Mouse (Mus musculus) myocyte (in vitro differentiated cells): ENCODE measurements around the gene March11. TPM values are rescaled to one million over a fixed set of nuclear protein-coding genes. Genes with fewer than 3 reads are reported as not detected.

Experiments used
- H3K27me3 ChIP-seq: one replicate; pipeline ENCODE4 v1.6.1; 2011; ENCODE audit not compliant: control insufficient read depth, insufficient read depth, insufficient read length
- H3K36me3 ChIP-seq: one replicate; pipeline ENCODE4 v1.6.1; 2011; ENCODE audit not compliant: control insufficient read depth, insufficient read depth
- H3K4me2 ChIP-seq: one replicate; pipeline ENCODE4 v1.6.1; 2011; ENCODE audit warnings: low read depth, control low read depth
- H3K4me3 ChIP-seq: one replicate; pipeline ENCODE4 v1.5.1; 2011; ENCODE audit warnings: mild to moderate bottlenecking, control low read depth, moderate library complexity
- H3K79me2 ChIP-seq: one replicate; pipeline ENCODE4 v1.6.1; 2011; ENCODE audit not compliant: control insufficient read depth, insufficient read depth
- H3ac ChIP-seq: one replicate; pipeline ENCODE4 v1.6.1; 2011; ENCODE audit not compliant: control insufficient read depth, insufficient read length
- CEBPB ChIP-seq: IDR thresholded peaks from 2 replicates; pipeline ENCODE4 v1.6.1; 2011; ENCODE audit warnings: mild to moderate bottlenecking, moderate library complexity; ENCODE audit not compliant: poor library complexity, insufficient read depth, severe bottlenecking
- E2F4 ChIP-seq: IDR thresholded peaks from one replicate; pipeline ENCODE4 v1.6.1; 2011; ENCODE audit warnings: mild to moderate bottlenecking, control low read depth, moderate library complexity; ENCODE audit not compliant: insufficient read depth
- MAX ChIP-seq: IDR thresholded peaks from one replicate; pipeline ENCODE4 v1.6.1; 2011; ENCODE audit warnings: low read depth, mild to moderate bottlenecking, control low read depth
- MYOD1 ChIP-seq, 3 experiments: IDR thresholded peaks; one replicate each; pipeline ENCODE4 v1.6.1; 2011; ENCODE audit warnings: control low read depth in 2 of 3, low read depth in 2 of 3, mild to moderate bottlenecking in 2 of 3, moderate library complexity in 1 of 3; ENCODE audit not compliant: insufficient read length in 2 of 3, control insufficient read depth in 1 of 3
- MYOG ChIP-seq, 3 experiments: IDR thresholded peaks; one replicate each; pipeline ENCODE4 v1.6.1; 2011; ENCODE audit warnings: control low read depth in 2 of 3, low read depth in 2 of 3, mild to moderate bottlenecking in 2 of 3; ENCODE audit not compliant: insufficient read length in 2 of 3, control insufficient read depth in 1 of 3, insufficient read depth in 1 of 3
- POLR2A ChIP-seq: IDR thresholded peaks from one replicate; pipeline ENCODE4 v1.6.1; 2011; ENCODE audit warnings: low read depth, mild to moderate bottlenecking, control low read depth, moderate library complexity; ENCODE audit not compliant: insufficient read length
- POLR2AphosphoS2 ChIP-seq: IDR thresholded peaks from one replicate; pipeline ENCODE4 v1.6.1; 2011; ENCODE audit warnings: low read depth, control low read depth; ENCODE audit not compliant: insufficient read length
- REST ChIP-seq: IDR thresholded peaks from one replicate; pipeline ENCODE4 v1.6.1; 2011; ENCODE audit warnings: mild to moderate bottlenecking, control low read depth, moderate library complexity; ENCODE audit not compliant: insufficient read depth, insufficient read length
- SRF ChIP-seq: IDR thresholded peaks from one replicate; pipeline ENCODE4 v1.6.1; 2011; ENCODE audit warnings: low read depth; ENCODE audit not compliant: control insufficient read depth, insufficient read length
- TCF12 ChIP-seq: IDR thresholded peaks from one replicate; pipeline ENCODE4 v1.6.1; 2011; ENCODE audit warnings: mild to moderate bottlenecking, control low read depth; ENCODE audit not compliant: poor library complexity, insufficient read depth, severe bottlenecking
- TCF3 ChIP-seq: IDR thresholded peaks from one replicate; pipeline ENCODE4 v1.6.1; 2011; ENCODE audit warnings: low read depth, control low read depth; ENCODE audit not compliant: insufficient read length
- USF1 ChIP-seq: IDR thresholded peaks from one replicate; pipeline ENCODE4 v1.6.1; 2011; ENCODE audit warnings: low read depth, mild to moderate bottlenecking, control low read depth, moderate library complexity
- polyA plus RNA-seq: library from polyadenylated mRNA; unstranded; fragments of >200 nt; fragmentation: generic; extraction: Trizol; gene quantifications from one replicate; pipeline ENCODE4 v1.2.1, GENCODE M21; 2012; ENCODE audit warnings: missing spikeins

The March11 gene
- polyA plus RNA-seq, 1 experiment = 73.8 TPM

DNA sequence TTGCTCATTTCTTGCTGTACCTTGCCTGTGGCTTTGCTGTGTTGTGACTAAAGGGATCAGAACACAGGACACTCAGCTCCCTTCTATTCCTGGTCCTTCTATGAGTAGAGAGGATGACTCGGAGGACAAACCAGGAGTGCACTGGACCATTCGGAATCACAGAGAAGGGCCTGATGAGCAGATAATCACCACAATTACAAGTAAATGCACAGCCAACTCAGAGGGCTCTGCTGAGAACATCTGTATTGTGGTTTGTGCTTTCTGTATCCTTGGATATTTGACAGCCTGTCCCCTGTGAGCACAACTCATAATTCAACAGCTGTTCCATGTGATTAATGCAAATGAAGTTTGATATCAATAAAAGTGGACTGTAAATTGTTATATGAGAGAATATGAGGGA is 11.0 kb downstream of the March11 start:
- TF ChIP-seq POLR2AphosphoS2 = no peak
- TF ChIP-seq MAX = no peak
- no peak for TF ChIP-seq SRF
- no peak for TF ChIP-seq USF1
- no peak for TF ChIP-seq E2F4
- TF ChIP-seq MYOD1 (IDR thresholded peaks at IDR 0.05; ENCODE audit: control insufficient read depth in 1 of 3, insufficient read length in 2 of 3, low read depth in 2 of 3) = no peak
- H3K79me2 ChIP-seq = no peaks in the 10 kb centered on the region
- H3K4me3 ChIP-seq = no peak overlapping the region
- H3K27me3 ChIP-seq = no peaks in the 10 kb centered on the region
- H3K36me3 ChIP-seq = peaks cover 21% of the 10 kb centered on the region
- no peak overlapping the region for H3ac ChIP-seq
- H3K4me2 ChIP-seq = peak overlapping the region; percentile 33

DNA sequence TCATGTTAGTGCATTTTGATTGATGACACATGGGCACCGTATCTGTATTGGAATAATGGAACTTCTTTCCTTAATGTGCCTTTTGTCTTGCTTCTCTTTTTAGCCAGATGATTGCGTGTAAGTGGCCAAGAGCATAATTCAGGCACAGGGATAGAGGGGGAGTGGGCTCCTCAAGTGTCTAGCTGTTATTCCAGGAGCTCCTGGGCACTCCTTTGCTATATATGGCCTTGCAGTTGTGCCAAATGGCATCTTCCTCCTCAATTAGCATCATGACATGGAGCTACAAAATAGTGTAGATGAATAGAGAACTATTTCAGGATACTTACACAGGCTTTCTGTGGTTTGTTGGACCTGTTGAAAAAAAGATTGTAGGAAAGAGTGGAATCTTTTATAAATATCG is 11.6 kb downstream of the March11 start:
- TF ChIP-seq TCF12 (peak; percentile 17), MYOG (IDR thresholded peaks at IDR 0.05; ENCODE audit: control insufficient read depth in 1 of 3, insufficient read depth in 1 of 3, insufficient read length in 2 of 3, low read depth in 2 of 3) (peak in 1 of 3 experiments; percentile 14), SRF (peak; percentile 95), MYOD1 (IDR thresholded peaks at IDR 0.05; ENCODE audit: control insufficient read depth in 1 of 3, insufficient read length in 2 of 3, low read depth in 2 of 3) (peak in 1 of 3 experiments; percentile 34), USF1 (no peak), E2F4 (no peak)
- Histone ChIP-seq H3K4me2 (peak overlapping the region; percentile 33), H3K36me3 (peaks cover 16% of the 10 kb centered on the region), H3K4me3 (no peak overlapping the region), H3K79me2 (no peaks in the 10 kb centered on the region), H3ac (no peak overlapping the region), H3K27me3 (no peaks in the 10 kb centered on the region)

DNA sequence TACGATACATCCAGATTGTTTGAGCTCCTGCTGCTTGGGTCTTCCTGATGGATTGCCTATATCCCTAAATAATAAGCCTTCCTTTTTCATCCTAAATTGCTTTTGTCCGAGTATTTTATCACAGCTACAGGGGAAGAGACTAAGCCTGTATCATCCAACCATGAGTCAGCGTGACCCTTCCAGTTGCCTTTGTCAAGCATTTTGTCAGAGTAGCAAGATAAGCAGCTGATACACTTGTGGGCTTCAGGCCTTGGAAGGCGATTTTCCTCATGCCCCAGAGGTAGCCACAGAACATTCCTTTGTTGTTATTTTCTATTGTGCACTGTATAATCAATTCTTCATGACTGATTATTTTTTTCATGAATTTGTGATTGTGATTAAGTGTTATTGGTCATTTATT is 14.0 kb downstream of the March11 start:
- Histone ChIP-seq H3K4me2 (no peak overlapping the region), H3K79me2 (no peaks in the 10 kb centered on the region), H3K36me3 (peaks cover 6% of the 10 kb centered on the region), H3K4me3 (no peak overlapping the region), H3K27me3 (no peaks in the 10 kb centered on the region), H3ac (no peak overlapping the region)
- no peak for TF ChIP-seq E2F4
- peak; percentile 6 for TF ChIP-seq TCF12
- peak in 2 of 3 experiments; percentile 52 to 53 for TF ChIP-seq MYOG (IDR thresholded peaks at IDR 0.05; ENCODE audit: control insufficient read depth in 1 of 3, insufficient read depth in 1 of 3, insufficient read length in 2 of 3, low read depth in 2 of 3)
- peak; percentile 2 to 83 (median 71) for TF ChIP-seq MYOD1 (IDR thresholded peaks at IDR 0.05; ENCODE audit: control insufficient read depth in 1 of 3, insufficient read length in 2 of 3, low read depth in 2 of 3)
- TF ChIP-seq POLR2AphosphoS2 = no peak
- TF ChIP-seq MAX = no peak

DNA sequence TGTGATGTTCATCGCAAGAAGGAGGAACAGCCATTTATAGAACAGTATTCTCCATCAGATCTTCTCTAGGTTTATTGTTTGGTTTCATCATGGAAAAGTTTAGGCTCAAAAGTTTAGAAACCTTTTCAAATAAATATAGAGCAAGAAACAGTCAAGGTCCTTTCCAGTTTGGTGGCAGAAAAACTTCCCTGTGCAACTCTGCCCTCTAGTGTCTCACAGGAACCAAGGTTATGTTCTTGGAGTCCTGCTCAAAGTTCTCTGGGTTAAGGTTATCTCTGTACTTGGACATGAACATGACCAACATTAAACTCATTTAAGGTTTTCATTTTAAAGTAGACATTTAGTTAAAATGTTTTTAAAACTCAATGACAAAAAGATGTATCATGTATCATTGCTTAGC is 18.3 kb downstream of the March11 start:
- TF ChIP-seq REST (no peak), USF1 (no peak), E2F4 (no peak), CEBPB (no peak), MAX (no peak), POLR2A (no peak)
- Histone ChIP-seq H3K4me3 (no peak overlapping the region), H3K79me2 (no peaks in the 10 kb centered on the region), H3K27me3 (no peaks in the 10 kb centered on the region), H3K36me3 (no peaks in the 10 kb centered on the region), H3K4me2 (no peak overlapping the region), H3ac (no peak overlapping the region)

DNA sequence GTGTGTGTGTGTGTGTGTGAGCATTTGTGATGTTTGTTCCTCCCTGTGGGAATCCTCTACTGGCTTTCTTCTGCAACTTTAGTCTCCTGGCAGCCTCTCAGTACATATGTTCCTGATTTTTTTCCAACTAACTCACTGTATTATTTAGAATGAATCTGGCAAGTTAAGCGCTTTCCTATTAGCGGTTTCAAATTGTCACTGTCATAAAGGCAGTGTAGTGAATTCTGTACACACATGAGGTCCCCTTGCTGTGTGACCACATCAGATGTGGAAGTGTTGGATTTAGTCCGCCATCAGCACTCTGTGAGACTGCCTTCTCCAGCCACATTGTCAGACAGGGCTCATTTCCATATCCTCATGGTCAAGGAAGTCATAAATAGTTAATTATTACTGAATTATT is 26.9 kb downstream of the March11 start:
- no peak for TF ChIP-seq TCF3
- no peak for TF ChIP-seq SRF
- no peak for TF ChIP-seq MAX
- no peak for TF ChIP-seq POLR2AphosphoS2
- TF ChIP-seq E2F4 = no peak
- TF ChIP-seq USF1 = no peak
- TF ChIP-seq MYOG (IDR thresholded peaks at IDR 0.05; ENCODE audit: control insufficient read depth in 1 of 3, insufficient read depth in 1 of 3, insufficient read length in 2 of 3, low read depth in 2 of 3) = no peak
- no peak for TF ChIP-seq TCF12
- Histone ChIP-seq H3K27me3 (no peaks in the 10 kb centered on the region), H3K4me2 (no peak overlapping the region), H3K79me2 (no peaks in the 10 kb centered on the region), H3K36me3 (no peaks in the 10 kb centered on the region), H3K4me3 (no peak overlapping the region), H3ac (no peak overlapping the region)

DNA sequence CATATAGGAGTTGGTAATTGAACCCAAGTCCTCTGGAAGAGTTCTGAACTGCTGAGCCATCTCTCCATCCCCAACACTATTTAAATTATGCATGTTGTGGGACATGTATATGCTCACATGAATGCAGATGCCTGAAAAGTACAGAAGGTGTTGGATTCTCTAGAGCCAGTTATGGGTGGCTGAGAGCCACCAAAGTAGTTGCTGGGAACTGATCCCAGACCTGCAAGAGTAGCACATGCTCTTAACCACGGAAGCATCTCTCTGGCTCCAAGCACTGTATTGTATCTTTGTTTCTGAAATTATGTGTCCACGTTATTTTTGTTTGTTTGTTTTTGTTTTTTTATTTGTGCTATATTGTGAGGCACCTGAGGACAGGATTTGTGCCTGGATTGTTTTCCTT is 28.9 kb downstream of the March11 start:
- Histone ChIP-seq H3K4me2 (no peak overlapping the region), H3K27me3 (no peaks in the 10 kb centered on the region), H3ac (no peak overlapping the region), H3K79me2 (no peaks in the 10 kb centered on the region), H3K4me3 (no peak overlapping the region), H3K36me3 (no peaks in the 10 kb centered on the region)
- no peak for TF ChIP-seq POLR2AphosphoS2
- TF ChIP-seq E2F4 = no peak
